Mouse (Mus musculus) adrenal gland, postnatal 14 days (tissue): Measurements from ENCODE around the gene Gsk3b. TPM values are rescaled to one million over a fixed set of nuclear protein-coding genes. Genes with fewer than 3 reads are reported as not detected.
A peak's percentile ranks its signal among the peaks of the same experiment; 100 is the strongest.
"Not testable (repeated sequence)": the region's sequence is repeated elsewhere in the genome, so short reads cannot be mapped to it uniquely, and the experiment has no call there.

Experiments used
- DNase-seq: peaks from one replicate; pipeline ENCODE4 v3.0.0; 2021; ENCODE audit warnings: mixed read lengths
- total RNA-seq: library from RNA; stranded (reverse); gene quantifications from 2 replicates; pipeline ENCODE4 v1.2.3, GENCODE M21; 2021

Gsk3b gene
- total RNA-seq, 1 experiment from 2014 or later = 62.3 TPM

DNA sequence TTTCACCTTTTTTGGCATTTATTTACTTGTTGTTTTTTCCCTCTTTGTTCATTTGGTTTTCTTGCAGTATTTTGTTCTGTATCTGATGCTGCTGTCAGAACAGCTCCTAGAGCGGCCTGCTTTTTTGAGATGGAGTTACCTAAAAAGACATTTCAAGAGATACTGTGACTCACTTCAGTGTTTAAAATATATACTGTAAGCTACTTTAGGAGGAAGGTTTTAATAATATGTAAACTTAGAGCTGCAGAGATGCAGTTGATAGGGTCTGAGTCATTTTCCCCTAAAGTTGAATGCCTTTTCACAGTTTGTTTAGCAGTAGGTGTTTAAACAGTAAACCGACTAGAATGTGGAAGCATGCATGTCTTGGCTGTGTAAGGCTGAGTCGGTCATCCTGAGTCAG is 101.7 kb downstream of the Gsk3b start:
- DNase-seq = no peak

GRCm38 (mm10) chr16:38191460-38191859 is 102.7 kb downstream of the Gsk3b start:
- no peak for DNase-seq

DNA sequence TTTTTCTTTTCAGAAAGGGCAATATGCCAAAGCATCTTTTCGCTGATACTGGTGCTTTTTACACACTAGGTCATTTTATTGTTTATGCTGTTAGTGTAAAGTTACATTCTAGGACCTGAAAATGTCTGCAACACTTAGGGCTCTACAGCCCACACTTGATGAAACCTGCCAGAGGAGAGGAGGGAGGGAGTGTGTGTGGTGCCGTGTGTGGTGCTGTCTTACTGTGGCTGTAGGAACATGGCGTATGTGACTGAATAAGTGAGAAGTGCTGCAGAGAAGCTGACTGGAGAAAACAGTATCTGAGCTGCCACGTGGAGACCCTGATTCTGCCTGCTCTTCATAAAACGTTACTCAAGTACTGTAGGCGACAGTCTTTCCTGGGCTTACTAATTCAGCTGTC is 103.8 kb downstream of the Gsk3b start:
- DNase-seq = no peak

DNA sequence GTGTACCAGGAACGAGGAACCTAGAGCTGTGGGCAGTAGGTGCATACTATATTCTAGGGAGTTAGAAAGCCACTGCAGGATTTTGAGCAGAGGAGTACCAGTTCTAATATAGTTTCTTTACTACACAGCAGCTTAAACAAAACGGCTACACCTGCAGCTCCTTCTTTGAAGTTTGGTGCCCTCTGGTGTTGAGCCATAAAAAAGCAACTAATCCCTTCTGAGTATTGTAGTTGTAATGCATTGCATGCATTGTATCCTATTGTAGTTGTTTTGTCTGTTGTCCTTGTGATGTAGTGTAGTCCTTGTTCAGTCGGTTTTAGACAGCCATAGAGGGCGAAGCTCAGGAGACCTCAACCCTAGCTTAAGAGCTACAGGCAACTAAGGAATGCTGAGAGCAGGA is 108.5 kb downstream of the Gsk3b start:
- peak; percentile 78 for DNase-seq

- DNase-seq = no peak
Measured at GRCm38 (mm10) chr16:38205272-38205671, 116.5 kb downstream of the Gsk3b start.

DNA sequence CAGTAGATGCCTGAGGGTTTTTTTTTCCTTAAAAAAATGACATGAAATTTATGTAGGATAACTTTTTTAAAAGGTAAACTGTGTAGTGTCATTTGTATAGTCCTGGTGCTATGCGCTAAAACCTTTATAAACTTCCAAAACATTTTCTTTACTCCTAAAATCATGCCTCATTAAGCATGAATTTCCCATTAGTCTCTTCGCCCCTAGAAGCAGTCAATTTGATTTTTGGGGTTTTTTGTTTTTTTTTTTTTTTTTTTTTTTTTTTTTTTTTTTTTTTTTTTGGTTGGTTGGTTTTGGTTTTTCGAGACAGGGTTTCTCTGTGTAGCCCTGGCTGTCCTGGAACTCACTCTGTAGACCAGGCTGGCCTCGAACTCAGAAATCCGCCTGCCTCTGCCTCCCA is 133.7 kb downstream of the Gsk3b start:
- DNase-seq = not testable (repeated sequence)

GRCm38 (mm10) chr16:38236936-38237585 is 148.3 kb downstream of the Gsk3b start:
- no peak for DNase-seq

- peak; percentile 64 for DNase-seq
Measured at GRCm38 (mm10) chr16:38239729-38240128, 150.9 kb downstream of the Gsk3b start.

- no peak for DNase-seq
Measured at GRCm38 (mm10) chr16:38240167-38240566, 151.4 kb downstream of the Gsk3b start.

DNA sequence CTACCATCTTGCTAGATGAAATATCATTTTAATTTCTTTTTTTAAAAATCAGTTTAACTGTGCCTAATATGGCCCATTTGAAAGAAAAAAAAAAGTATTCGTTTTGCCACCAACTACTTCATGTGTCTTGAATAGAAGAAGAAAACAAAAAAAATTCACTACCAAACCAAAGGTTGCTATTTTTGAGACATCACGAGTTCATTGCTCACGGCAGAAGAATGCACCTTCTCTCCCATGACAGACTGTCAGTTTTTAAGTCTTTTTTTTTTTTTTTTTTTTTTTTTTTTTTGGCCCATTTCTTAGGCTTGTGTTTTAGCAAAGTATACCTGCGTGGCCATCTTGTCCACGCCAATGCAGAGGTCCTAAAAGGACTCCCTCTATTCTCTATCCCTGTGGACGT is 155.3 kb downstream of the Gsk3b start:
- no peak for DNase-seq

GRCm38 (mm10) chr16:38245379-38245778 is 156.6 kb downstream of the Gsk3b start:
- no peak for DNase-seq

GRCm38 (mm10) chr16:38245849-38246585 is 157.2 kb downstream of the Gsk3b start:
- DNase-seq = no peak

GRCm38 (mm10) chr16:38248331-38248961 is 159.6 kb downstream of the Gsk3b start:
- no peak for DNase-seq

DNA sequence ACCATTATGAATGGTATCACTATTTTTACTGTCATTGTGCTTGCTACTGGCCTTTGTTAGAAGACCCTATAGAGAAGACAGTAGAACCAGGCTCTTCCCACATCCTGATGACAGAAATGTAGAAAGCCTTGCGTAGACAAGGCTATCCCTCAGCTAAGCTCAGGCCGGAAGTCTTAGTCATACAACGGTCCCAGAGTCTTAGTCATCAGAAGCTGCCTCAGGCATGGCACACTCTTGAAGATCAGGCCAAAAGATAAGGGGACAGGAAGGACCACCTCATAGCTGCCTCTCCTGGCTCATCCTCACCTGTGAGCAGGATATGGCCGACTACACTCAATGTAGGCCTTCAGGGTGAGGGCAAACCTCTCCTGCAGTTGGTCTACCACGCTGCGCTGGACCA is 161.7 kb downstream of the Gsk3b start:
- DNase-seq = no peak

- peak; percentile 34 for DNase-seq
Measured at GRCm38 (mm10) chr16:38254001-38254400, 165.2 kb downstream of the Gsk3b start.

GRCm38 (mm10) chr16:38255107-38255506 is 166.3 kb downstream of the Gsk3b start:
- DNase-seq = no peak

DNA sequence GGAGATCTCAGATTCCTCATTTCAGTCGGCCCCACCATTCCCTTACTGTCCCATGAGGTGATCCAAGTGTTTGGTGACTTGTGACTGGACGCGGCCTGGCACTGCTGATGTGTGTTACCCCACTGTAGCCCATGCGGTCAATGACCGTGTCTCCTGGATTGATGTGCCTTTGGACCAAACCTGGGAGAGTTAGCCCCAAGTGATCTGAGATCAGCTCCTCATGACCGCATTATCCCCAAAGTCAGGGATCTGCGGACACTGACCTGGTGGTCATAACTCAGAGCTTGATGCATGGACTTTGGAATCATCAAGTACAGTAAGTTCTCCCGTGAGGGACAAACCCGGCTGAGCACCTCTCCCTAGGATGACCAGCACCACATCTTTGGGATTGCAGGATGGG is 167.1 kb downstream of the Gsk3b start:
- DNase-seq = no peak

DNA sequence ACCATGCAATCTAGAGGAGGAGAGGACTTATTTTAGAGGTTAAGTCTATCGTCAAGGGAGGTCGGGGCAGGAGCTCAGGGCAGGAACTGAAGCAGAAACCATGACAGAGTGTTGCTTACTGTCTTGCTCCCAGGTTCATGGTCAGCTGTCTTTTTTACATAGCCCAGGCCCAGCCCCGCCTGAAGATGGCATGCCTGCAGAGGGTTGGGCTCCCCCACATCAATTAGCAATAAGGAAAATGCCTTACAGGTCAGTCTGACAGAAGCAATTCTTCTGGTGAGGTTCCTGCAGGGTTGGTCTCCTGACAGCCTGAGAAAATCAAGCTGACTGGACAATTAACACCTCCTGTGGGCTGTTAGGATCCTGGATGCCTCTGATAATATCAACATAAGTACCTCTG is 182.8 kb downstream of the Gsk3b start:
- DNase-seq = no peak

- DNase-seq = no peak
Measured at GRCm38 (mm10) chr16:38272483-38272882, 183.7 kb downstream of the Gsk3b start.

DNA sequence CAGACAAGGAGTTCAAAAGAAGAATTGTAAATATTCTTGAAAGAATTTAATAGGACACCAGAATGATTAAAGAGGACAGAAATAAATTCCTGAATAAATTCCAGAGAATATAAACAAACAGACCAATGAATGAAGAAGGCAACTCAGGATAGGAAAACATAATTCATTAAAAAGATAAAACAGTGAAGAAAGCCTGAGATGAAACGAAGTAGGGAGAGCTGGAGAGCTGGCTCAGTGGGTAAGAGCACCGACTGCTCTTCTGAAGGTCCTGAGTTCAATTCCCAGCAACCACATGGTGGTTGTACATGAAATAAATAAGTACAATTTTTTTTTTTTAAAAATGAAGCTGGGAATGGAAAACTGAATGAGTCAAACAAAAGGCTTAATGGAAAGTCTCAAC is 185.9 kb downstream of the Gsk3b start:
- no peak for DNase-seq

GRCm38 (mm10) chr16:38279794-38280193 is 191.0 kb downstream of the Gsk3b start:
- no peak for DNase-seq

GRCm38 (mm10) chr16:38280951-38281350 is 192.2 kb downstream of the Gsk3b start:
- DNase-seq = no peak

DNA sequence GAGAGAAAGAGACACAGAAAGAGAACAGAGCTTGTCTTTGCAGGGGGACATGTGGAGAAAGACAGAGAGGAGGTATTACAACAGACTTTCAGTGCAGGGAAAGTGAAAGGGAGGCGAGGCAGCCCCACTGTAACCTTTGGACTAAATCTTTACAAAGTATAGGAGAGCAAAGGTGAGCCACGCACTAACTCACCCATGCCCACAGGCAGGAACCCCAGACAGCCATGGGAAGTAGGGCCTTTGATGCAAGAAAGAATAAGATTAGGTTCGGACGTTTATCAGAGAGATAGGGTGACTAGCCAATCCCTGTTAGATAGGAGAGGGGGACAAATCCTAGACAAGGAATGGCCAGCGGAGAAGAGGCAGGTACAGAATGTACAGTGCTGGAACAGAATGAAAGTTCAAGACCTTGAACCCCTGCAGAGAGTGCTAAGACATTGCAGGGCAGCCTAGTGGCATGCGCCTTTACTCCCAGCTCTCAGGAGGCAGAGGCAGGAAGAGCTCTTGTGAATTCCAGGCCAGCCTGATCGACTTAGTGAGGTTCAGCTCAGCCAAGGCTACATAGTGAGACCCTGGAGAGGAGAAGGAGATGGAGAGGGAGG is 193.9 kb downstream of the Gsk3b start:
- no peak for DNase-seq
